Mouse (Mus musculus) gastrocnemius, adult 2 months (tissue): ENCODE results near the gene Stx6. TPM values are rescaled to one million over a fixed set of nuclear protein-coding genes. Genes with fewer than 3 reads are reported as not detected.

Source experiments
- DNase-seq: peaks from one replicate; pipeline ENCODE4 v3.0.0; 2022
- H3K27ac ChIP-seq: fragments of 200-600 bp; 2 replicates; pipeline ENCODE4 v1.8.1; 2022; ENCODE audit warnings: mild to moderate bottlenecking
- H3K4me3 ChIP-seq: fragments of 200-600 bp; 2 replicates; pipeline ENCODE4 v1.8.1; 2022; ENCODE audit warnings: mild to moderate bottlenecking, moderate library complexity
- CTCF ChIP-seq: fragments of 200-600 bp; IDR thresholded peaks from 2 replicates; pipeline ENCODE4 v1.8.1; 2022; ENCODE audit warnings: antibody characterized with exemption, mild to moderate bottlenecking, moderate library complexity
- intact Hi-C: fragments of 180-260 bp; cut with DNase I; formaldehyde crosslinking; loops from one replicate; pipeline ENCODE4 v1.15.1; 2025
- total RNA-seq, 2 experiments: library from RNA; stranded (reverse); gene quantifications; 2 replicates each; pipeline ENCODE4 v1.2.3; 2021

Stx6 gene
- total RNA-seq, 2 experiments from 2014 or later: 10.5 to 12.8 TPM

GRCm38 (mm10) chr1:155215066-155215764 lies 56.7 kb downstream of the Stx6 start:
- intact Hi-C loops: loop anchor here (5.0 kb wide), 1 partner anchor 118 kb away; the partner anchor contains the start of gene Ier5

GRCm38 (mm10) chr1:155216313-155216712 lies 57.8 kb downstream of the Stx6 start:
- intact Hi-C loops: loop anchor here (5.0 kb wide), 1 partner anchor 119 kb away; the partner anchor contains the start of gene Ier5
- DNase-seq: no peak
- no peak for TF ChIP-seq CTCF
- no peak overlapping the region for H3K27ac ChIP-seq
- no peak overlapping the region for H3K4me3 ChIP-seq

More at GRCm38 (mm10) chr1:155215066-155215764, 56.7 kb downstream of the Stx6 start:
- peak; percentile 13; the same call in 1 of the 2 replicates for TF ChIP-seq CTCF
- H3K4me3 ChIP-seq: no peak overlapping the region
- DNase-seq: no peak
- H3K27ac ChIP-seq: no peak overlapping the region

GRCm38 (mm10) chr1:155216844-155217243 lies 58.3 kb downstream of the Stx6 start:
- no peak for TF ChIP-seq CTCF
- H3K27ac ChIP-seq: no peak overlapping the region
- intact Hi-C loops: loop anchor here (5.0 kb wide), 1 partner anchor 120 kb away; the partner anchor contains the start of gene Ier5
- H3K4me3 ChIP-seq: no peak overlapping the region
- DNase-seq: no peak

GRCm38 (mm10) chr1:155217865-155218541 lies 59.5 kb downstream of the Stx6 start:
- Histone ChIP-seq H3K27ac (no peak overlapping the region), H3K4me3 (no peak overlapping the region)
- peak; percentile 86 for TF ChIP-seq CTCF
- DNase-seq: peak; percentile 61
- intact Hi-C loops: loop anchor here (1.0 to 5.0 kb wide), 4 partner anchors 77 to 193 kb away; partner anchors contain the start of gene Ier5

GRCm38 (mm10) chr1:155218924-155219323 lies 60.4 kb downstream of the Stx6 start:
- DNase-seq: no peak
- Histone ChIP-seq H3K27ac (no peak overlapping the region), H3K4me3 (no peak overlapping the region)
- TF ChIP-seq CTCF: no peak
- intact Hi-C loops: loop anchor here (1.0 to 5.0 kb wide), 4 partner anchors 78 to 194 kb away; partner anchors contain the start of gene Ier5

- no peak for TF ChIP-seq CTCF
- no peak overlapping the region for H3K27ac ChIP-seq
- intact Hi-C loops: loop anchor here (10.0 kb wide), 1 partner anchor 437 kb away; no protein-coding TSS in a partner anchor
- H3K4me3 ChIP-seq: no peak overlapping the region
- peak; percentile 81 for DNase-seq
Measured at GRCm38 (mm10) chr1:155222101-155222669, 63.7 kb downstream of the Stx6 start.

- no peak overlapping the region for H3K27ac ChIP-seq
- TF ChIP-seq CTCF: no peak
Measured at GRCm38 (mm10) chr1:155223036-155223435, 64.5 kb downstream of the Stx6 start.

GRCm38 (mm10) chr1:155223849-155224554 lies 65.5 kb downstream of the Stx6 start:
- peak; percentile 97 for TF ChIP-seq CTCF
- Histone ChIP-seq H3K4me3 (peak overlapping the region; percentile 28; the same call in 1 of the 2 replicates), H3K27ac (no peak overlapping the region)
- intact Hi-C loops: loop anchor here (1.0 to 10.0 kb wide), 2 partner anchors 199 to 439 kb away; no protein-coding TSS in a partner anchor
- peak; percentile 89 for DNase-seq

More at GRCm38 (mm10) chr1:155223036-155223435, 64.5 kb downstream of the Stx6 start:
- no peak overlapping the region for H3K4me3 ChIP-seq
- DNase-seq: no peak
- intact Hi-C loops: loop anchor here (10.0 kb wide), 1 partner anchor 438 kb away; no protein-coding TSS in a partner anchor

GRCm38 (mm10) chr1:155229464-155230411 lies 71.2 kb downstream of the Stx6 start:
- intact Hi-C loops: loop anchor here (10.0 kb wide), 1 partner anchor 445 kb away; no protein-coding TSS in a partner anchor

GRCm38 (mm10) chr1:155232385-155232784 lies 73.9 kb downstream of the Stx6 start:
- Histone ChIP-seq H3K27ac (no peak overlapping the region), H3K4me3 (0 out of 2 replicates have a peak overlapping the region, but pooled peaks have one; percentile 17)
- no peak for DNase-seq
- intact Hi-C loops: no loop called here
- no peak for TF ChIP-seq CTCF

More at GRCm38 (mm10) chr1:155229464-155230411, 71.2 kb downstream of the Stx6 start:
- 0 out of 2 replicates have a peak overlapping the region, but pooled peaks have one; percentile 7 for H3K4me3 ChIP-seq
- peak overlapping the region; percentile 25 for H3K27ac ChIP-seq
- peak; percentile 77 for DNase-seq
- TF ChIP-seq CTCF: no peak

- intact Hi-C loops: no loop called here
- DNase-seq: no peak
- TF ChIP-seq CTCF: no peak
Measured at GRCm38 (mm10) chr1:155232786-155233185, 74.3 kb downstream of the Stx6 start.

More at GRCm38 (mm10) chr1:155232786-155233185, 74.3 kb downstream of the Stx6 start:
- Histone ChIP-seq H3K4me3 (no peak overlapping the region), H3K27ac (peak overlapping the region; percentile 78; the same call in 1 of the 2 replicates)
